Mouse (Mus musculus): Measurements from ENCODE around the gene Fam98a.

Fam98a gene

DNA sequence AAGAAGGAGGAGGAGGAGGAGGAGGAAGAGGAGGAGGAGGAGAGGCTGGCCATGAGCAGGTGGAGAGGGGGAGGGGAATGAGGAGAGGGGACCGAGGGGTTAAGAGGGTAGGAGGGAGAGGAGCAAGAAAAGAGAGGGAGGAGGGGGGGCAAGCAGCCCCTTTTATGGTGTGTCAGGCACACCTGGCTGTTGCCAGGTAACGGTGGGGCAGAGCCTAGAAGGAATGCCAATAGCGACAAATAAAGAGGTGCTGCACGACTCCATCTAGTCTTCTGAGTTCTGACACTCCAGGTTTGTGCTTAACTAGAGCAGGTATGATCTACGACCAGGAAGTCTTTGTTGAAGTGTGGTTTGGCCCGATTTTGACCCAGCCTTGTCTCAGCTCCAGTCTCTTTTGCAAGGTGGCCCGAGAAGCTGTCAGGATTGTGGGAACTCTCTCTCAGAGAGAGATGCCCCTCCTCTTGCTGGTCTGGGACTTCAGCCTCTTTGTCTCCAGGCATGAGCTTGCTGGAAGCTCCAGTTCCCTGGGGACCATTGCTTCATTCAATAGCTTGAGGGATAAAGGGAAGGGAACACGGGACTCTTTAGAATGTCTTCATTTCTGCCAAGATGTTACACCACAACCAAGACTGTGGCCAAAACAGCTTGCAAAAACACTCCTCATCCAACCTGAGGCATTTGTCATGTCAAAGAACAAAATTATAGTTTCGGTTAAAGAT is 29.2 kb downstream of the Fam98a start:
- CTCF ChIA-PET: no interaction called here

DNA sequence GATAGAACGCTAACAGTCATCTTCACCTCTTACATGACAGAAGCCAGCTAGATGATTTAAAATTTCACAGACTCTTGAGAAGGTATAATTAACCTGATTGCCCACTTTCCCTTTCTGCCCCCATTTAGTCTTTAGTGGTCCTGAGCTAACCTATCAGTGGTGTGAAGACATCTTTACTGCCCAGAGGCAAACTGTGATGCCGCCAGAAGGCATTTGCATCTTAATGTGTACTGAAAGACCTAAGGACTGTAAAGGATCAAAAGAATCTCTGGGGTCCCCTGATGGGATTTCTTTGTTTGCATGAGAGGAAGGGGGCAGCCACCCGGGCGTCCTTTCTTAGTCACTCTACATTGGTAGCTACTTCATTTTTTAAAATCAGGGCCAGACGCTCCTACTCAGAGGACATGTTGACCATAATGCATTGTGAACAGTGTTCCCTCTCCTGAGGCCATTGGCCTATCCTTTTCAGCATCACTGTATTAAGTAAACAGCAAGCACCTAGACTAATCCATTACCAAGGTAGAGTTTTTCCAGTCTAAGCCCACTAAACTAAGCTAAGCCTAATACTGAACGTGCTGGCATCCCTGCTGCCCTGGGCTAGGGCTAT is 30.4 kb downstream of the Fam98a start:
- CTCF ChIA-PET: no interaction called here

DNA sequence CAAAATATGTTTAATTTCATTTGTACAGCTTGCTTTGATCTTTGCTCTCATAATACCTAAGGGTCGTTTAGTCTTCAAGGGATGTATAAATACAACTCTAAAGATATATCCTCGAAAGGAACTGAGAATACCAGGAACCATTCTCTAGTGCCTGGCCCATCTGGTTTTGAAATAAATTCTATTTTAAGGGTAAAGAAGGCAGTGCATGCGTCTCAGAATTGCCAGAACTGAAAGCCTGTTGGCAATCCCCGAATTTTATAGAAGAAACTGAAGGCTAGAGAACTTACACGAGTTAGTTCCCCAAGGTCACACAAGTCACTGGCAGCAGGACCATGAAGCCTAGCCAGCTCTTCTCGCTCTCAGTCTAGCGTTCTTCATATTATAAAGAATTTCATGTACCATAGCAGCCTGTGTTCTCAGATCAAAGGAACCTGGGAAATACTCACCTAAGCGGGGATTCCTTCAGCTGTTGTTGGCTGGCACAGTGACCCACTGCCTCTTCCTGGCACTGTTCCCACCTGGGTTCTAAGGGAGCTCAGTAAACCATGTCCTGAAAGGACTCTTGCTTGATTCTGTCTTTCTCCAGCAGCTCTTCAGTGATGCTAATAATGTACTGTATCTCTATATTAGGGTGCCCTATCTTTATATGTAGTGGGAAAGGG is 32.4 kb downstream of the Fam98a start:
- CTCF ChIA-PET: no interaction called here

DNA sequence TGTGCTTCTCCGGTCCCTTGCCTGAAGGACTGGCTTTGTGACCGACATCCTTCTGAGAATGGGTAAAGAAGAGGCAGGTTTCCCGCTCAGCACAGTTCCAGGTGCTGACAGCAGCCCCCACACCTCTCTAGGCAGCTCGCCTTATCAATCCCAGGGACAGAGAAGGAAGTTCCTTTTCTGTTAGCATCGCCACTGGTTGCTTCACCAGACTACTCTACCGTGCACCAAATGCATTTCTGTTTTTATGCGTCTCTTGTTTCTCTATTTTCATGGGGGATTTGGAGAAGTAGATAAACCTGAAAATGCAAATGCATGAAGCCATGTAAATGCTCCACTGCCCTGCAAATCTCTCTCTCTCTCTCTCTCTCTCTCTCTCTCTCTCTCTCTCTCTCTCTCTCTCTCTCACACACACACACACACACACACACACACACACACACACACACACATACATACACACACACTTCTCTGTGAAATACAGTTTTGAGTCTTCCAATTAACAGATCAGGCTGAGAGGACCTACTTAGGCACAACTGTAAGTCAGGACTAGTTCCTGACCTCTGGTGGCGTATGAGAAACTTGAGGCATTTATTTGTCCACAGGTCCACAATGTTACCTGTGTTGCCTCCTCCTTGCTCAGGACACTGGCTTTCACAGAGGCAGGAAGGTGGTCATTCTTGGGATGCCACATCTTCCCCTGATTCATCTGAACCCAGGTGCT is 33.4 kb downstream of the Fam98a start:
- CTCF ChIA-PET: no interaction called here

DNA sequence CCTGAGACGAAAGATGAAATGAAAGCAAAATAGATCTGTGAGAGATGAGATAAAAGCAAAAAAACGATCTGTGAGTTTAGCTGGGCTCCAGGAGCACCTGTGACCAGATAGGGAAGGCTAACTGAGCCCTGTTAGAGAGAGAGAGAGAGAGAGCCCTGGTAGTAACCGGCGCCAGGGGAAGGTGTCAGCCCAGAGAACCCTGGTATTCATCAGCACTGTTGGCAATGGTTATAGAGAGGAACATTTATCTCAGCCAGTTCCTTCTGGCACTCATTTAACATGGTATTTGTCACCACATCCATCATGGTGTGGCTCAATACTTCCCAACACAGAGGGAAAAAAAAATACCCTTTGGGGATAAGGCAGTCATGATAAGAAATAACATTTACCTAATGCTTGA is 35.2 kb downstream of the Fam98a start:
- CTCF ChIA-PET: no interaction called here

DNA sequence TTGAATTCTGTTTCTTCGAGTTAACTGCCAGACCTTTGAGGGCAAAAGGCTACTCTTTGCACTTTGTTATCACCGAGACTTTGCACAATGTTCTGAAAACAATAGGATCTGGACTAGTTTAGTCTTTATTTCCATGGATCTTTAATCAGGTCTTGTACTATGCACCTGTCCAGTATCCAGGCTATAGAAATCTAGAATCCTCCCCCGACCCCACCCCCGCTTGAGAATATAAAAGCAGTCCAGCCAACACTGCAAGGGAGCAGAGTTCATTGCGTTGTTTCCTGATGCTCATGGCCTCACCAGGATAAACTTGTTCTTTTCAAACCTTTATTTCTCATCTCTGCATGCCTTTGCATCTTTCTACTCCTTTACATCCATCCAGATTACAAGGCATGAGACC is 42.5 kb downstream of the Fam98a start:
- CTCF ChIA-PET: no interaction called here

DNA sequence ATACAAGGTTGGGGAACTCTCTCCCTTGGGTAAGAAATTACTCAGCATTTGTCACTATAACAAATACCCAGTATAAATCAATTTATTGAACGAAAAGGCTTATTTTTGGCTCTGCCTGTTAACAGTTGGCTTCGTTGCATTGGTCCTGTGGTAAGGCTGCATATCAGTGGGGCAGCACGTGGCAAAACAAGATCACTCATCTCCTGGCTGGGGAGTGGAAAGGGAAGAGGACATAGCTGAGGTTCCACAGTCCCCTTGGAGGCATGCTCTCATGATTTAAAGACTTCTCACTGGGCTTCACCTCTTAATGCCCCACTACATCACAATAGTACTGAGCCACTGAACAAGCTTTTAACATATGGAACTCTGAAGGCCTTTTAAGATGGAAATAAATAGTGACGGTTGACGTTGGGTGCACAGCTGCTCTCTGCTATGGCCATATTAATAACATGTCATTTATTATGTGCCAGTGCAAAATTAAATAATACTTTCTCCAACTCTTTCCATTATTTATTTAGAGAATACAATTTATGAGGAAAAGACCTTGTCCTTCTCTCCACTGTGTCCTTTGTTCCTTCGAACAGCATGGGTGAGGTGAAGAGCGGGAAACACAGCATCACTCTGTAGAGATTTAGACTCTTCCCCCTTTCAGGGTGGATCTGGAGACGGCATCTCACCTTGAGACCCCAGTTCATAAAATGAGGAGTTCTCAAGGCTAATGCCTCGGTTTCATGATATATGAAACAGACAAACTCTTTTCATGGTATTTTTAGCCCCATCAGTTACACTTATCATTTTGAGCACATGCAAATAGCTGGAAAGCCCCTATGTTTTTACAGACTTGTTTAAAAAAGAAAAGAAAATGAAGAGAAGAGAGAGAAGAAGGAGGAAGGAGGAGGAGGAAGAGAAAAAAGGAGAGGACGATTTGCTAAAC is 44.8 kb downstream of the Fam98a start:
- CTCF ChIA-PET: no interaction called here

DNA sequence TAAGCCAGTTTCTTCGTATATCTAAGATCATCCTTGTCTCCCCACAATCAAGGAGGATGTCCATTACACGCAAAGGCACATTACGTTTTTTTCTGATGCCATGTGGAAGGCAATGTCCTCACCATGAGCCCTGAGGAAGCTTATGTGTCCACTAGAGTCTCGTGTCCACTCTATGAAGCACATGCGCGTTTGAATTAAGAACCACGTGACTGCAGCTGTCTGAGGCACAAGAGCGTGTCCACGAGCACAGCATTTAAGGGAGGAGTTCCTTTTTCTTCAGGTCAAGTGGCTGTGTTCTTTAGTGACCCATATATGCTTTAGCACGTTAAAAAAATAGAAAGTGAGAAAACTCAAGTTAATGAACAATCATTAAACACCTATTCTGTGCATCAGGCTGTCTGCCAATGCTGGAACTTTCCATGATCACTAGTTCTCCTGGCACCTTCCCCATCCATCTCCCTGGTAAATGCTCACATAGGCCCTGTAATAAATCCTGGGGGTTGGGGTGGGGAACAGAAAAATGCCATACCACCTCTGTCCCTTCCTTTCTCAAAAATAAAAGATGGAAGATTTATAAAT is 45.6 kb downstream of the Fam98a start:
- CTCF ChIA-PET: no interaction called here

DNA sequence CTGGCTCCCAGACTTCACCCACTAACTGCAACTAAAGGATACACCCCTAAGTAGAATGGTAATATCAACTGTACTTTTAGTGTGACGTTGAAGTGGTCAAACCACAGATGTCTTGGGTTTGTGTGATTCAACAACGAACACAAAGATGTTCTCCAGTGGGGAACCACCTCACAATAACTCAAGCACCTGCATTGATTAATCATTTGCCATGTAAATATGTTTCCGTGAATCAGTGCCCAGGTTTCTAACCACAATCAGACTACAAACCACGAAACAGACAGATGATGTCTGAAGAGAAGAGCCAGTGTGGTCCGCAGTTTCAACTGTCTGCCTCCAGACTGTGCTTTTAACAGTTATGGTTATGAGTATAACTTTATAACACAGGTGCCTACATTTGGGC is 46.7 kb downstream of the Fam98a start:
- CTCF ChIA-PET: no interaction called here

DNA sequence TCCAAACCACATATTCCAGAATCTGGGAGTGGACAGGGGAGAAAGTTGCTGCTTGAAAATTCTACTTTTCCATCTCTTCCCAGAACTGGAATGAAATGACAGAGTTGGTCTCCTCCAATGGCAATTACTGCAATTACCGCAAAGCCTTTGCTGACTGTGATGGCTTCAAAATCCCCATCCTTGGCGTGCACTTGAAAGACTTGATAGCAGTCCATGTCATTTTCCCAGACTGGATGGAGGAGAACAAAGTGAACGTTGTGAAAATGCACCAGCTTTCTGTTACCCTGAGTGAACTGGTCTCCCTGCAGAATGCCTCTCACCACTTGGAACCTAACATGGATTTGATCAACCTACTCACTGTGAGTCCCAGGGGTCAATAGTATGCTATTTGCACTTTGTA is 48.7 kb downstream of the Fam98a start:
- CTCF ChIA-PET: no interaction called here

DNA sequence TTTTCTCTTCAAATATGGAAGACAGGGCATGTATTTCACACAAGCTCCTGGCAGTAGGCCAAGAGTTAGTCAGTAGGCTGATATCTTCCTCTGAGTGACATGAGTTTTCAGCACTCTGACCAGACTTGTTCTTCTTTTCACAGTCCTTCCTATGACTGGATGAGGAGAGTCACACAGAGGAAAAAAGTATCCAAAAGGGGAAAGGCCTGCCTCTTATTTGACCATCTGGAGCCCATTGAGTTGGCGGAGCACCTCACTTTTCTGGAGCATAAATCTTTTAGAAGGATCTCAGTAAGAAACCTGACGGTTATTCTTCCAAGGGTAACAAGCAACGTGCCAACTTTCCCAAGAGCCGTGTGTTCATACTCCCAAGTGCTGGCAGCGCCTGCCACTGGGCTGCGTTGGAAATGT is 53.5 kb downstream of the Fam98a start:
- CTCF ChIA-PET: no interaction called here

DNA sequence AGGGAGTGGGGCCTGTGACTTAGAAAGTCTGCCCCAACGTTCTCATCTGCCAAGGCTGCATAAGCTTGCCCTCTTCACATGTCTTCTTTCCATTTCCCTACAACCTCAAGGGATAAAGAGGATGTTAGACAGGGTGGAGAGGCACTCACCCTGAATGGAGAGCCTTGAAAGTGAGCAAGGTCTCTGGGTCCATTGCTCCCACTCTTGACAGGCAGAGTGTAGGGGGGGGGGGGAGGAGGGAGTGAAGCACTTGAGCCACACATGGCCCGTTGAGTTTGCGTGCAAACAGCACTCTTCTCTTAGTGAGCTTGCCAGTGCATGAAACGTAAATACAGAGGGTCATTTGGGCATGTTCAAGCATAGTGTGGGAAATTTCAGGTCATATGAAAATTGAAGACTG is 56.5 kb downstream of the Fam98a start:
- CTCF ChIA-PET: no interaction called here
